Mouse (Mus musculus): ENCODE measurements around the gene Mfsd2b.
"Not testable (repeated sequence)": the region's sequence is repeated elsewhere in the genome, so short reads cannot be mapped to it uniquely, and the experiment has no call there.

Gene Mfsd2b

GRCm38 (mm10) chr12:4874161-4874927 lies at the start of gene Mfsd2b:
Gene Mfsd2b, minus strand, starts transcription at chr12:4874359.
- peak; percentile 74 for DNase-seq (ENCODE audit: low spot score)

- peak; percentile 67 for DNase-seq (ENCODE audit: low spot score)
Measured at GRCm38 (mm10) chr12:4917805-4918591, 43.8 kb upstream of the Mfsd2b start.

GRCm38 (mm10) chr12:4916994-4917804 lies 43.0 kb upstream of the Mfsd2b start, which contains the start of gene Atad2b:
Gene Atad2b, plus strand, starts transcription at chr12:4917353.
- peak; percentile 98 for DNase-seq (ENCODE audit: low spot score)

GRCm38 (mm10) chr12:4914944-4915343 lies 40.8 kb upstream of the Mfsd2b start:
- DNase-seq (ENCODE audit: low spot score): no peak

GRCm38 (mm10) chr12:4914441-4914840 lies 40.3 kb upstream of the Mfsd2b start:
- DNase-seq (ENCODE audit: low spot score): no peak

- DNase-seq (ENCODE audit: low spot score): peak; percentile 6
Measured at GRCm38 (mm10) chr12:4911716-4912115, 37.6 kb upstream of the Mfsd2b start.

- not testable (repeated sequence) for DNase-seq (ENCODE audit: low spot score)
Measured at GRCm38 (mm10) chr12:4910496-4910895, 36.3 kb upstream of the Mfsd2b start.

GRCm38 (mm10) chr12:4908391-4908790 lies 34.2 kb upstream of the Mfsd2b start:
- no peak for DNase-seq (ENCODE audit: low spot score)

- peak; percentile 95 for DNase-seq (ENCODE audit: low spot score)
Measured at GRCm38 (mm10) chr12:4906951-4907906, 33.1 kb upstream of the Mfsd2b start, which contains the start of gene Ubxn2a. Gene Ubxn2a, minus strand, starts transcription at chr12:4907705.

GRCm38 (mm10) chr12:4906476-4906875 lies 32.3 kb upstream of the Mfsd2b start:
- no peak for DNase-seq (ENCODE audit: low spot score)

- no peak for DNase-seq (ENCODE audit: low spot score)
Measured at GRCm38 (mm10) chr12:4905946-4906345, 31.8 kb upstream of the Mfsd2b start.

- DNase-seq (ENCODE audit: low spot score): no peak
Measured at GRCm38 (mm10) chr12:4898024-4898423, 23.9 kb upstream of the Mfsd2b start.

GRCm38 (mm10) chr12:4889891-4890290 lies 15.7 kb upstream of the Mfsd2b start:
- DNase-seq (ENCODE audit: low spot score): no peak

GRCm38 (mm10) chr12:4889251-4889650 lies 15.1 kb upstream of the Mfsd2b start:
- DNase-seq (ENCODE audit: low spot score): no peak

- DNase-seq (ENCODE audit: low spot score): no peak
Measured at GRCm38 (mm10) chr12:4888739-4889138, 14.6 kb upstream of the Mfsd2b start.

- DNase-seq (ENCODE audit: low spot score): not testable (repeated sequence)
Measured at GRCm38 (mm10) chr12:4886581-4886980, 12.4 kb upstream of the Mfsd2b start.

GRCm38 (mm10) chr12:4885062-4885461 lies 10.9 kb upstream of the Mfsd2b start:
- DNase-seq (ENCODE audit: low spot score): no peak

- no peak for DNase-seq (ENCODE audit: low spot score)
Measured at GRCm38 (mm10) chr12:4882086-4882485, 7.9 kb upstream of the Mfsd2b start.

- DNase-seq (ENCODE audit: low spot score): no peak
Measured at GRCm38 (mm10) chr12:4879048-4879447, 4.9 kb upstream of the Mfsd2b start.

- no peak for DNase-seq (ENCODE audit: low spot score)
Measured at GRCm38 (mm10) chr12:4878296-4878783, 4.2 kb upstream of the Mfsd2b start.

GRCm38 (mm10) chr12:4875623-4876022 lies 1.5 kb upstream of the Mfsd2b start:
- no peak for DNase-seq (ENCODE audit: low spot score)

Measured in ovary, postnatal 36 days (tissue).